Mouse (Mus musculus): ENCODE measurements around the gene Opalin. TPM values are rescaled to one million over a fixed set of nuclear protein-coding genes. Genes with fewer than 3 reads are reported as not detected.

The Opalin gene
- polyA plus RNA-seq, 1 experiment from 2014 or later = not detected

DNA sequence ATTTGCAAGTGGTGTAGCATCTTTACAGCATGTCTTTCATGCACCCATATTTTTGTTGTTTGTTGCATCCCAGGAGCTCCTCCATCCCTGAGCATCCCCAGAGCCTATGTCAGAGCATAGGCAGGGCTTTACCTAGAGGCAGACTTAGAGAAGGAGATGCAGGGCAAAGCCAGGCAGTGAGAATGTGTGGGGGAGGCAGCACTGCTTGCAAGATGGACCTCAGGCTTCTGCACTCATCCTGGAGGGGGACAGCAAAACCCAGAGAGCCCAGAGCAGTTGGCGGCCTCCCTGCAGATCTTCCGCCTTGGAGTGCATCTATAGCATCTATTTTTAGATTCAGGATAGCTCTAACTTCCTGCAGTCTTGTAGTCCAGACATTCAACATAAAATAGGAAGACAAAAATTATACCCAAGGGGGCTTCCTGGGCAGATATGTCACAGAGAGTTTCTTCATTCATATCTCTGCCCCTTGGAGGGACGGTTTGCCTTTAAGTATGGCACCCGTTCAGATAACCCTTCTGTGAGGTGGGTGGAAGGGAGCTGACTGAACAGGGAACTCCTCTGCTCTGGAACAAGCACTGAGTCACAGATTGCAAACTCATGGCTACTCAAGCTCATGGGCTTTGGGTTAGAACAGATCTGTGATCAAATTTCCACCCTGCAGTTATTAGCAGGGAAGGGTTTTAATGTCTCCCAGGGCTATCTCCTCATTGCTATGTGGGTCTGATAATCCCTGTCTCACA is 40.9 kb downstream of the Opalin start:
- no peaks in the 10 kb centered on the region for H3K36me3 ChIP-seq
- ATAC-seq (ENCODE audit: insufficient number of reproducible peaks, low FRiP score, low TSS enrichment, low read depth) = no peak
- H3K4me2 ChIP-seq (replicated peaks) = no peak overlapping the region
- no peaks in the 10 kb centered on the region for H3K9me3 ChIP-seq (replicated peaks)
- no peak overlapping the region for H3K27ac ChIP-seq (replicated peaks)
- no peak overlapping the region for H3K9ac ChIP-seq
- WGBS = 74% methylated on average over 4 of the region's 4 CpGs
- H3K4me1 ChIP-seq = no peaks in the 10 kb centered on the region
- H3K27me3 ChIP-seq = no peaks in the 10 kb centered on the region; the same call in 1 of the 2 replicates
- H3K4me3 ChIP-seq (replicated peaks) = no peak overlapping the region

DNA sequence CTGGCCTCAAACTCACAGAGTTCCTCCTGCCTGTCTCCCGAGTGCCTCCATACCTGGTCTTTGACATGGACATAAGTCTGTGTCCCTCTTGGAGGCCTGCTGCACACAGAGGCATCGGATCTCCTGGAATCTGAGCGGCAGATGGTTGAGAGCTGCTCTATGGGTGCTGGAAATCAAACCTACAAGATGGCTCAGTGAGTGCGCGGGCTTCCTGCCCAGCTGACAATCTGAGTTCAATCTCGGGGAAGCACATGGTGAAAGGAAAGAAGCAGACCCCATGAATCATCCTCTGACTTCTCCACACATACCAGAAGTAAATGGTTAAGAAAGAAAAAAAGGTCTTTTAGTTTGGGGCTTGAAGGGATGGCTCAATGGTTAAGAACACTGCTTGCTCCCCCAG is 45.0 kb downstream of the Opalin start:
- no peak overlapping the region for H3K9ac ChIP-seq
- H3K9me3 ChIP-seq (replicated peaks) = no peaks in the 10 kb centered on the region
- no peak overlapping the region for H3K4me2 ChIP-seq (replicated peaks)
- no peak overlapping the region for H3K27ac ChIP-seq (replicated peaks)
- 80% methylated on average over 6 of the region's 6 CpGs for WGBS
- H3K4me1 ChIP-seq = no peaks in the 10 kb centered on the region
- no peak overlapping the region for H3K4me3 ChIP-seq (replicated peaks)
- ATAC-seq (ENCODE audit: insufficient number of reproducible peaks, low FRiP score, low TSS enrichment, low read depth) = no peak
- no peaks in the 10 kb centered on the region for H3K36me3 ChIP-seq
- no peaks in the 10 kb centered on the region; the same call in 1 of the 2 replicates for H3K27me3 ChIP-seq

DNA sequence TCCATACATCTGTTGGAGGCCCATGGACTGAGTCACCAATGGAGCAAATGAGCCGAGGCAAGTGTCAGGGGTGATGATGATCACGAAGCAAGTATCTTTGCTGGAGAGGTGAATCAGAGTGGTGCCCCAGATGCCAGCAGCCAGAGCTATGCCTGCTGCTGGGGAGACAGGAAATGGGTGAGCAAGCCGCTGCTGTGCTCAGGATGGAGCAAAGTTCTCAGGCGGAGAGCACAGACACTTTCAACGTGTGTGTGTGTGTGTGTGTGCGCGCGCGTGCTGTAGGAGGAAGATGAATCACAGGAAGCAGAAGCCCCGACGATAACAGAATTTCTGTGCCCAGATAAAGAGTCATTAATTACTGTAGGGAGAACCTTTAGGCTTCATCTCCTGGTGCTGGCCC is 45.9 kb downstream of the Opalin start:
- ATAC-seq (ENCODE audit: insufficient number of reproducible peaks, low FRiP score, low TSS enrichment, low read depth) = no peak
- 77% methylated on average over 11 of the region's 11 CpGs for WGBS

DNA sequence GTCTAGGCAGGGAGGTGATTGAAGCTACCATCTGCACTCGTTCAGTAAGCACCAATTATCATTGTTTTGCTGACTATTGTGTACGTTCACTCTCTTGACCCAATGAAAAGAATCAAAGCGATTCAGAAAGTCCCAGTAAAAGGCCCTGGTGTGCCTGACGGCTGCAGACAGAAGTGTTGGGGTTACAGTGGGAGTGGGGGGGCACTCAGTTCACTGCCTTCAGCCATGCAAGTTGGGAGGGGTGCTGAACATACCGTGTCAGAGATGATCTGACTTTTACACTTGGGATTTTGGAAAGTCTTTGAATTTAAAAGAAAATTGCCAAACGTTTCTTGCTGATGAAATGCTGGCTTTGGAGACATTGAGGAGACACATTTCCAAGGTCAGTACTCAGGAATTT is 46.8 kb downstream of the Opalin start:
- Histone ChIP-seq H3K4me3 (replicated peaks) (no peak overlapping the region), H3K9ac (no peak overlapping the region), H3K4me2 (replicated peaks) (no peak overlapping the region), H3K36me3 (no peaks in the 10 kb centered on the region), H3K27me3 (no peaks in the 10 kb centered on the region; the same call in 1 of the 2 replicates), H3K27ac (replicated peaks) (no peak overlapping the region), H3K9me3 (replicated peaks) (no peaks in the 10 kb centered on the region), H3K4me1 (no peaks in the 10 kb centered on the region)
- ATAC-seq (ENCODE audit: insufficient number of reproducible peaks, low FRiP score, low TSS enrichment, low read depth) = no peak
- 58% methylated on average over 6 of the region's 6 CpGs for WGBS

More for the DNA sequence above, 45.9 kb downstream of the Opalin start:
- Histone ChIP-seq H3K4me1 (no peaks in the 10 kb centered on the region), H3K27me3 (no peaks in the 10 kb centered on the region; the same call in 1 of the 2 replicates), H3K4me3 (replicated peaks) (no peak overlapping the region), H3K27ac (replicated peaks) (no peak overlapping the region), H3K9ac (no peak overlapping the region), H3K36me3 (no peaks in the 10 kb centered on the region), H3K4me2 (replicated peaks) (no peak overlapping the region), H3K9me3 (replicated peaks) (no peaks in the 10 kb centered on the region)

DNA sequence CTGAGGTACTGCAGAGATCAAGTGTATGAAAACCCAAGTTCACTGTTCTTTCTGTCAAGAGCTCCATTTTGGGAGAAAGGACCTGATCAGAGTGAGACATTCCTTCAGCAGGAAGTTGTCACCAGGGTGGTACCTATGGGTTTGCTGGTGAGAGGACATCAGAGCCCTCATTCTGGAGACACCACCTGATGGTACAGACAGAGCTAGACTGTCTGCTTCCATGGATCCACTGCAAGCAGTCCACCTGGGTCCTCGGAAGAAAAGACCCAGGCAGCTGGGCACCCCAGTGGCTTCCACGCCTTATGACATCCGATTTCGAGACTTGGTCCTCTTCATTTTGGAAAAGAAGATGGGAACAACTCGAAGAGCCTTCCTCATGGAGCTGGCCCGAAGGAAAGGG is 47.7 kb downstream of the Opalin start, which contains the start of gene Dntt:
Gene Dntt (plus strand): TSS at position 57 of the 400 bp plus-strand sequence.
- Histone ChIP-seq H3K9me3 (replicated peaks) (no peaks in the 10 kb centered on the region), H3K36me3 (no peaks in the 10 kb centered on the region), H3K27ac (replicated peaks) (no peak within 1 kb of the TSS), H3K4me1 (no peaks in the 10 kb centered on the region), H3K4me3 (replicated peaks) (no peak within 1 kb of the TSS), H3K9ac (no peak within 1 kb of the TSS), H3K4me2 (replicated peaks) (no peak within 1 kb of the TSS), H3K27me3 (no peaks in the 10 kb centered on the region; the same call in 1 of the 2 replicates)
- 87% methylated on average over 6 of the region's 6 CpGs for WGBS
- no peak for ATAC-seq (ENCODE audit: insufficient number of reproducible peaks, low FRiP score, low TSS enrichment, low read depth)

DNA sequence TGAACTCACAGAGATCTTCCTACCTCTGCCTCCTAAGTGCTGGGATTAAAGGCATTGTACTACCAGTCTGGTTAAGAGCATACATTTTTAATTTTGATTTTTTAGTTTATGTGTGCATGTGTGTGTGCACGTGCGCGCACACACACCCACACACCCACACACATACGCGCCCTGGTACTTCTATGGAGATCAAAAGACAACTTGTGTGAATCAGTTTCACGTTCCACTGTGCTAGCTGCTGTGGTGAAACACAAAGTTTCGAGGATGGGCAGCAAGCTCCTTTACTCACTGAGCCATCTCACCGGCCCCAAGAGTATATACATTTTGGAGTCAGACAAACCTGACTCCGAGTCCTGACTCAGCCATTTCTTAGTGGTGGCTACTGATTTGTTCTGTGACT is 49.3 kb downstream of the Opalin start:
- Histone ChIP-seq H3K36me3 (no peaks in the 10 kb centered on the region), H3K4me1 (no peaks in the 10 kb centered on the region), H3K4me2 (replicated peaks) (no peak overlapping the region), H3K27me3 (no peaks in the 10 kb centered on the region), H3K9me3 (replicated peaks) (no peaks in the 10 kb centered on the region), H3K9ac (no peak overlapping the region), H3K4me3 (replicated peaks) (no peak overlapping the region), H3K27ac (replicated peaks) (no peak overlapping the region)
- ATAC-seq (ENCODE audit: insufficient number of reproducible peaks, low FRiP score, low TSS enrichment, low read depth) = no peak
- 90% methylated on average over 9 of the region's 9 CpGs for WGBS

DNA sequence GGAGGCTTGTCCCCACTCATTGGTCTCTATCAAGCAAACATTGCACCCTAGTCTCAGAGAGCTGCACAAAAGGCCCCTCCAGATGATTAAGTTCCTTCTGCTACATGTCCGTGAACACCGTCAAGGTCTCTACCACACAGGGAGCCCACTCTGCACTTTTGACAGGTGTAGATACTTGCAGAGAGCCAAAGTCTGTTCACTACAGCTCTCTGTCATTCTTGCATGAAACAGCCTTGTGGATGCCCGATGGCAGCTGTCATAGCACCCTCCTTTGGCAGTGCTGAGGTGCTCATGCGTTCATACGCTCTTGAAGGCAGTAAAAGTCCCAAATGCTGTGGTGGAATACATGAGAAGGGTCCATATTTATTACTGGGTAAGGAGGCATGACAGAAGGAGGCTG is 49.9 kb downstream of the Opalin start:
- H3K27me3 ChIP-seq = no peaks in the 10 kb centered on the region
- no peak overlapping the region for H3K4me2 ChIP-seq (replicated peaks)
- H3K9ac ChIP-seq = no peak overlapping the region
- H3K9me3 ChIP-seq (replicated peaks) = no peaks in the 10 kb centered on the region
- no peaks in the 10 kb centered on the region for H3K36me3 ChIP-seq
- 86% methylated on average over 5 of the region's 5 CpGs for WGBS
- ATAC-seq (ENCODE audit: insufficient number of reproducible peaks, low FRiP score, low TSS enrichment, low read depth) = no peak
- no peak overlapping the region for H3K4me3 ChIP-seq (replicated peaks)
- H3K4me1 ChIP-seq = no peaks in the 10 kb centered on the region
- no peak overlapping the region for H3K27ac ChIP-seq (replicated peaks)

DNA sequence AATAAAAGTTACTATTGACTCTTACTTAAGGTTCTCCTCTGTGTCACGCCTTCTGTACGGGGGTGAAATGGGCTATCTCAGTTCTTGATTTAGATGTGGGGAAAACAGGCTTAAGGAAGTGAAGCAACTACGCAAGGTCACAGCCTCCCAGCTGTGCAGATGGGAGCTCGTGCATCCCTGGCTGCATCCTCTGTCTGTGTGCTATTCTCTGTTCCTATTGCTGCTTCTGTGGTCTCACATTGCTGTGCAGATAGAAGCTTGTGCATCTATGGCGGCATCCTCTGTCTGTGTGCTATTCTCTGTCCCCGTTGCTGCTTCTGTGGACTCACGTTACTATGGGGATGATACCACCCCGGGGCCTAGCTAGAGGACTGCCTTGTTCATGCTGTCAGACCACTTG is 50.4 kb downstream of the Opalin start:
- 82% methylated on average over 8 of the region's 8 CpGs for WGBS
- Histone ChIP-seq H3K27me3 (no peaks in the 10 kb centered on the region), H3K4me3 (replicated peaks) (no peak overlapping the region), H3K36me3 (no peaks in the 10 kb centered on the region), H3K4me1 (no peaks in the 10 kb centered on the region), H3K27ac (replicated peaks) (no peak overlapping the region), H3K9me3 (replicated peaks) (no peaks in the 10 kb centered on the region), H3K9ac (no peak overlapping the region), H3K4me2 (replicated peaks) (no peak overlapping the region)
- no peak for ATAC-seq (ENCODE audit: insufficient number of reproducible peaks, low FRiP score, low TSS enrichment, low read depth)

DNA sequence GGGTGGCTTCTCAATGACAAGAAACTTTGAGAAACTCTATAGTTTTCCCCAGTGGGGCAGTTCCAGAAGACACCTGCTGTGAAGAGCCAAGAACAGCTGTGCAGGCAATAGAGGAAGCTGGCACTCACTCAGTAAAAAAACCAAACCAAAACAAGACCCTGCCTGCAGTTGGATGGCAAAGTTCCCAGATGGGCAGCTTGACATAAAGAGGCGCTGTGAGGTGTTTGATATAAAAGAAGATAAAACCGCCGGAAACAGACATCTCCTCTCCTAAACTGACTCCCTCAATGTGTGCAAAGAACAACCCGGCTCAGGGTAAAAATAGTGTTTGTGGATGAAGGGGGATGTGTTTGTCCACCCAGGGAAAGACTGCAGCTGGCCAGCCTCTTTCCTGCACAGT is 54.7 kb downstream of the Opalin start:
- no peaks in the 10 kb centered on the region for H3K9me3 ChIP-seq (replicated peaks)
- H3K27ac ChIP-seq (replicated peaks) = no peak overlapping the region
- H3K36me3 ChIP-seq = no peaks in the 10 kb centered on the region
- WGBS = 63% methylated on average over 4 of the region's 4 CpGs
- no peaks in the 10 kb centered on the region for H3K4me1 ChIP-seq
- ATAC-seq (ENCODE audit: insufficient number of reproducible peaks, low FRiP score, low TSS enrichment, low read depth) = no peak
- H3K27me3 ChIP-seq = peaks cover 12% of the 10 kb centered on the region; the same call in 1 of the 2 replicates
- H3K9ac ChIP-seq = no peak overlapping the region
- H3K4me3 ChIP-seq (replicated peaks) = no peak overlapping the region
- no peak overlapping the region for H3K4me2 ChIP-seq (replicated peaks)

DNA sequence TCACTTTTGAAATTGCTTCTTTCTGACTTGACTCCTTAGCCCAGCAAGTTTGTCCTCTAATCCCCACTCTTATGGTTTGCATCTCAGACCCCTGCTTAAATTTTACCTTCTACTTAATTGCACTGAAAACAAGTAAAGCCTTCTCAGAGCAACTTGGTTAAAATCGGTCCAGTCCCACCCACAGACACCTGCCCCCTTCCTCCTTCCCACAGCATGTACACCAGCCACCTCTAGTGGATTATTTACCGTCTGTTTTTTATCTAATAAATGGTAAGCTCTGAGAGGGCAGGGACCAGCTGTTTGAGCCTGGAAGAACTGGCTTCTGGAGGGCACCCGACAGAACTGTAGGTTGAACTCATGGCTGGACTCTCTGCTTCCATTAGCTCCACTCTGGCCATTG is 56.4 kb downstream of the Opalin start:
- WGBS = 58% methylated on average over 3 of the region's 3 CpGs
- no peaks in the 10 kb centered on the region for H3K9me3 ChIP-seq (replicated peaks)

DNA sequence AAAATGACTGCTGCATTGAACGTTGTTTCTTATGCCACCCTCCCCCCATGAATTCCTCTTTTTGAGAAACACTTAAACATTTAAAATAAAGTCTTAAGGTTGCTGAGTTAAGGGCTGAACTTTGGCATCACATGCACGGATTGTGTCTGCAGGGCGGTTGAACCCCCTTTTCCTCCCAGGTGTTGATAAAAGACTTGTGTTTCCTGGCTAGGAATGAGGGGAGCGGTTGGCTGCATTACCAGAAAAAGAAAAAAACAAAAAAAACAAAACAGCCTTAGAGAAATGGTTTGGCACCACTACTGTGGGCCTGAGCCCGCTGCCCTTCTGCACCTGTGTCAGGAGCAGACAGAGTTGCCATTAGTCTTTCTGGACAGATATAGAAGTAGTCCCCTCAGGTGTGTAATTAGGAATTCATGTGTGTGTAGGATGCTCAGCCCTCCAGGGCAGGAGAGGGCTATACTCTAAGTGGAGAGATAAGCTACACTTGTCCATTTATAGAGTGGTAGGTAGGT is 57.7 kb downstream of the Opalin start:
- Histone ChIP-seq H3K9ac (no peak overlapping the region), H3K4me2 (replicated peaks) (no peak overlapping the region), H3K9me3 (replicated peaks) (no peaks in the 10 kb centered on the region), H3K4me3 (replicated peaks) (no peak overlapping the region), H3K27ac (replicated peaks) (no peak overlapping the region), H3K27me3 (peaks cover 12% of the 10 kb centered on the region; the same call in 1 of the 2 replicates), H3K36me3 (no peaks in the 10 kb centered on the region), H3K4me1 (peaks cover 4% of the 10 kb centered on the region; the same call in 1 of the 2 replicates)
- WGBS = 72% methylated on average over 5 of the region's 5 CpGs
- ATAC-seq (ENCODE audit: insufficient number of reproducible peaks, low FRiP score, low TSS enrichment, low read depth) = no peak

More for the DNA sequence above, 56.4 kb downstream of the Opalin start:
- Histone ChIP-seq H3K4me1 (peaks cover 4% of the 10 kb centered on the region; the same call in 1 of the 2 replicates), H3K36me3 (no peaks in the 10 kb centered on the region), H3K27ac (replicated peaks) (no peak overlapping the region), H3K4me2 (replicated peaks) (no peak overlapping the region), H3K27me3 (peaks cover 12% of the 10 kb centered on the region; the same call in 1 of the 2 replicates), H3K4me3 (replicated peaks) (no peak overlapping the region), H3K9ac (no peak overlapping the region)
- ATAC-seq (ENCODE audit: insufficient number of reproducible peaks, low FRiP score, low TSS enrichment, low read depth) = no peak

Data from embryonic facial prominence, embryonic 15.5 days (tissue).